Mouse (Mus musculus): ENCODE measurements around the gene Plekha4. TPM values are rescaled to one million over a fixed set of nuclear protein-coding genes. Genes with fewer than 3 reads are reported as not detected.
A peak's percentile ranks its signal among the peaks of the same experiment; 100 is the strongest.

The Plekha4 gene
- polyA plus RNA-seq, 1 experiment from 2014 or later = 1.3 TPM

- H3K4me2 ChIP-seq = no peak overlapping the region
- no peak overlapping the region for H3K4me3 ChIP-seq
- no peak for ATAC-seq (replicated peaks)
- no peaks in the 10 kb centered on the region for H3K9me3 ChIP-seq
- no peak overlapping the region for H3K27ac ChIP-seq
- no peak overlapping the region for H3K9ac ChIP-seq
- H3K27me3 ChIP-seq (replicated peaks) = no peaks in the 10 kb centered on the region
- 84% methylated on average over 16 of the region's 16 CpGs for WGBS
- no peaks in the 10 kb centered on the region for H3K4me1 ChIP-seq
- no peaks in the 10 kb centered on the region for H3K36me3 ChIP-seq (replicated peaks)
Measured at GRCm38 (mm10) chr7:45549641-45550436, 23.7 kb downstream of the Plekha4 start.

GRCm38 (mm10) chr7:45550821-45551511 is 24.8 kb downstream of the Plekha4 start:
- Histone ChIP-seq H3K27ac (no peak overlapping the region), H3K4me3 (no peak overlapping the region), H3K9ac (no peak overlapping the region), H3K36me3 (replicated peaks) (no peaks in the 10 kb centered on the region), H3K4me2 (no peak overlapping the region), H3K9me3 (no peaks in the 10 kb centered on the region), H3K27me3 (replicated peaks) (no peaks in the 10 kb centered on the region), H3K4me1 (no peaks in the 10 kb centered on the region)
- 82% methylated on average over 11 of the region's 11 CpGs for WGBS
- ATAC-seq (replicated peaks) = no peak

GRCm38 (mm10) chr7:45551512-45551883 is 25.4 kb downstream of the Plekha4 start:
- Histone ChIP-seq H3K36me3 (replicated peaks) (no peaks in the 10 kb centered on the region), H3K9me3 (no peaks in the 10 kb centered on the region), H3K4me1 (no peaks in the 10 kb centered on the region), H3K27ac (no peak overlapping the region), H3K4me3 (no peak overlapping the region), H3K4me2 (no peak overlapping the region), H3K9ac (no peak overlapping the region), H3K27me3 (replicated peaks) (no peaks in the 10 kb centered on the region)
- WGBS = 82% methylated on average over 8 of the region's 8 CpGs
- no peak for ATAC-seq (replicated peaks)

- H3K4me3 ChIP-seq = no peak overlapping the region
- no peak overlapping the region for H3K9ac ChIP-seq
- WGBS = 60% methylated on average over 8 of the region's 8 CpGs
- no peaks in the 10 kb centered on the region for H3K9me3 ChIP-seq
- H3K4me2 ChIP-seq = no peak overlapping the region
- no peak for ATAC-seq (replicated peaks)
- no peaks in the 10 kb centered on the region for H3K4me1 ChIP-seq
- no peaks in the 10 kb centered on the region for H3K36me3 ChIP-seq (replicated peaks)
- no peak overlapping the region for H3K27ac ChIP-seq
- H3K27me3 ChIP-seq (replicated peaks) = no peaks in the 10 kb centered on the region
Measured at GRCm38 (mm10) chr7:45553519-45553918, 27.4 kb downstream of the Plekha4 start.

- WGBS = 92% methylated on average over 2 of the region's 2 CpGs
- Histone ChIP-seq H3K4me1 (no peaks in the 10 kb centered on the region), H3K4me3 (no peak overlapping the region), H3K27ac (no peak overlapping the region), H3K9ac (no peak overlapping the region), H3K27me3 (replicated peaks) (no peaks in the 10 kb centered on the region), H3K36me3 (replicated peaks) (no peaks in the 10 kb centered on the region), H3K4me2 (no peak overlapping the region), H3K9me3 (no peaks in the 10 kb centered on the region)
- no peak for ATAC-seq (replicated peaks)
Measured at GRCm38 (mm10) chr7:45553990-45554389, 27.9 kb downstream of the Plekha4 start.

DNA sequence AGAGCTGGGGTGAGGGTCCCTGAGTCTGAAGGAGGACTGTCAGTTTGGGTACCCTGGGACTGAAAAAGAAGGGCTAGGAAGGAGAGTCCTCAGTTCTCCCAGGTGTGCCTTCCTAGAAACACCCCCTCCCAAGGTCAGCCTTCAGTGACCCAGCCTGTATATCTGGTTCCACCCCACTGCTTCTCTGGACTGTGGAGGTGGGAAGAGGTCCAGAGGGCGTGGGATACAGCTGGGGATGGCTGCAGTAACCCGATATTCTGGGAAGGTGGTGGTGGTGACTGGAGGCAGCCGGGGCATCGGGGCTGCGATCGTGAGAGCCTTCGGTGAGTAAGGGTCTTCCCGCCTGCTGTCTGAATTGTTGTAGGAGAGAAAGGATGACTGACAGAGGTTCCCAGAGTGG is 28.6 kb downstream of the Plekha4 start, which contains the start of gene Hsd17b14:
TSS of gene Hsd17b14 (plus strand) at position 150 of the 400 bp plus-strand sequence.
- WGBS = 53% methylated on average over 8 of the region's 8 CpGs
- no peaks in the 10 kb centered on the region for H3K27me3 ChIP-seq (replicated peaks)
- no peaks in the 10 kb centered on the region for H3K9me3 ChIP-seq
- no peaks in the 10 kb centered on the region for H3K4me1 ChIP-seq
- no peak for ATAC-seq (replicated peaks)
- H3K27ac ChIP-seq = no peak within 1 kb of the TSS
- H3K4me2 ChIP-seq = no peak within 1 kb of the TSS
- no peaks in the 10 kb centered on the region for H3K36me3 ChIP-seq (replicated peaks)
- H3K9ac ChIP-seq = no peak within 1 kb of the TSS
- no peak within 1 kb of the TSS for H3K4me3 ChIP-seq

GRCm38 (mm10) chr7:45555787-45556186 is 29.7 kb downstream of the Plekha4 start:
- WGBS = 34% methylated on average over 8 of the region's 8 CpGs

GRCm38 (mm10) chr7:45558907-45559306 is 32.8 kb downstream of the Plekha4 start:
- no peak overlapping the region for H3K4me2 ChIP-seq
- no peaks in the 10 kb centered on the region for H3K9me3 ChIP-seq
- no peaks in the 10 kb centered on the region for H3K36me3 ChIP-seq (replicated peaks)
- H3K4me1 ChIP-seq = no peaks in the 10 kb centered on the region
- H3K4me3 ChIP-seq = no peak overlapping the region
- 61% methylated on average over 6 of the region's 6 CpGs for WGBS
- no peaks in the 10 kb centered on the region for H3K27me3 ChIP-seq (replicated peaks)
- no peak for ATAC-seq (replicated peaks)
- no peak overlapping the region for H3K9ac ChIP-seq
- no peak overlapping the region for H3K27ac ChIP-seq

More at GRCm38 (mm10) chr7:45555787-45556186, 29.7 kb downstream of the Plekha4 start:
- H3K27ac ChIP-seq = no peak overlapping the region
- no peak overlapping the region for H3K4me3 ChIP-seq
- H3K36me3 ChIP-seq (replicated peaks) = no peaks in the 10 kb centered on the region
- H3K4me2 ChIP-seq = no peak overlapping the region
- no peaks in the 10 kb centered on the region for H3K27me3 ChIP-seq (replicated peaks)
- H3K4me1 ChIP-seq = no peaks in the 10 kb centered on the region
- no peaks in the 10 kb centered on the region for H3K9me3 ChIP-seq
- no peak overlapping the region for H3K9ac ChIP-seq
- no peak for ATAC-seq (replicated peaks)

DNA sequence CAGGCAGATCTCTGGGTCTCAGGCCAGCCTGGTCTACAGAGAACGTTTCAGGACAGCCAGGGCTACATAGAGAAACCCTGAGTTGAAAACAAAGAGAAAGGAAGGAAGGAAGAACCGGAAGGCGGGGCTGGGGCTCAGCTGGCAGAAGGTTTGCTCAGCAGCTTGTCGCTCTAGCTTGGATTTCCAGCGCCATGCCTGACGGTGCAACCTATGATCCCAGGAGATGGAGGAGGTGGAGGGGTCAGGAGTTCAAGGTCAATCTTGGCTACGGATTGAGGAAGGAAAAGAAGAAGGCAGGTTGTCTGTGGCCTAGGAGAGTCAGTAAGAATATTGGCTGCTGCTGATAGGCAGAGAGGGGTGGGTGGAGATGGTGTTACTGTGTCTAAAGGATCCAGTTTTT is 34.1 kb downstream of the Plekha4 start:
- H3K27ac ChIP-seq = no peak overlapping the region
- no peaks in the 10 kb centered on the region for H3K36me3 ChIP-seq (replicated peaks)
- H3K4me3 ChIP-seq = no peak overlapping the region
- no peaks in the 10 kb centered on the region for H3K27me3 ChIP-seq (replicated peaks)
- no peaks in the 10 kb centered on the region for H3K4me1 ChIP-seq
- H3K9ac ChIP-seq = no peak overlapping the region
- no peak overlapping the region for H3K4me2 ChIP-seq
- no peaks in the 10 kb centered on the region for H3K9me3 ChIP-seq
- WGBS = 85% methylated on average over 7 of the region's 7 CpGs
- ATAC-seq (replicated peaks) = no peak

- no peaks in the 10 kb centered on the region for H3K36me3 ChIP-seq (replicated peaks)
- H3K4me3 ChIP-seq = no peak overlapping the region
- no peak overlapping the region for H3K9ac ChIP-seq
- 26% methylated on average over 17 of the region's 17 CpGs for WGBS
- 0 out of 2 replicates have a peak, but pooled peaks have one; percentile 56 for ATAC-seq (replicated peaks)
- no peak overlapping the region for H3K27ac ChIP-seq
- no peaks in the 10 kb centered on the region for H3K4me1 ChIP-seq
- H3K4me2 ChIP-seq = no peak overlapping the region
- no peaks in the 10 kb centered on the region for H3K9me3 ChIP-seq
- H3K27me3 ChIP-seq (replicated peaks) = no peaks in the 10 kb centered on the region
Measured at GRCm38 (mm10) chr7:45560843-45561623, 34.9 kb downstream of the Plekha4 start.

DNA sequence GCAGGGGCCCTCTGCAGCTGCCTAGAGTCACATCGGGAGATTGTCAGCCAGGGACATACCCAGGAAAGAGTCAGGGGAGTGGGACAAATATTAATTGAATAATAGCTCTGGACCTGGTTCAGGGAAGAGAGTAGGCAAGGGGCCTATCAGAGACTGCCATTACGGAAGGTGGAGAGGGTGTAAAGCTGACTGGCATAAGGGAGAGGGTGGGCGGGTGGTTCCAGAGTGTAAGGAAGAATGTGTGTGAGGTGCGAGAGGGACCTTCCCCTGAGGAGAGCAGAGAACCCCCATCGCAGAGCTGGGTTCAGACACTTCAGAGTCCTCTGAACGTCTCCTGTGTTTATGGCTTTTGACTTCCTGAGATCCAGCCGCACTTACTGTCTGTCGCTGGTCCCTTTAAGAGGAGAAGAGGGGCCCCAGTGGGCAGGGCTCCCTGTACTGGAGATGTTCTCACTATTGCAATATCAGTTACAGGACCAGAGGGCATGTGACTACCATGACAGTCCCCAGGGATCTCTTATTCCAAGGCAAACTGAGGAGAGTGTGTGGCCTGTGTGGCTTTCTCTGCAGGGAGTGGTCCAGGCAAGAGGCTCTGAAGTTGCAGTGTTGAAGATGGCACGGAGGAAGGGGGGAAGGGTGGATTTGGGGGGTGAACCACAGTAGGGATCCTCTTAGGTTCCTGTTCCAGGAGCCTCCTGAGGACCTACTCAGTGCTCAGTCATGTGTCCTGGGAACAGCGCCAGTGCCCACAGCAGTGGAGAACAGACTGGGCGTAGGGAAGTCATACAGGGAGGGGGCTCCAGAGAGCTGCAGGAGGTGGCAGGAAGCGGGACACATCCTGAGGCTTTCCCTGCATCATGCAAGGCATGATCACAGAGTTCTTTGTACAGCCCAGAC is 35.7 kb downstream of the Plekha4 start:
- Histone ChIP-seq H3K9ac (no peak overlapping the region), H3K27ac (no peak overlapping the region), H3K36me3 (replicated peaks) (no peaks in the 10 kb centered on the region), H3K4me1 (no peaks in the 10 kb centered on the region), H3K4me2 (no peak overlapping the region), H3K4me3 (no peak overlapping the region), H3K27me3 (replicated peaks) (peaks cover 5% of the 10 kb centered on the region; the same call in 1 of the 2 replicates), H3K9me3 (no peaks in the 10 kb centered on the region)
- WGBS = 61% methylated on average over 12 of the region's 12 CpGs
- peak; percentile 14; the same call in 1 of the 2 replicates for ATAC-seq (replicated peaks)
